Mouse (Mus musculus) ES-E14 (cell line): ENCODE measurements at regions not wholly inside any gene's neighbourhood (a gene's known extent, or its start where the extent isn't known, plus 50 kb on each side); places are given as distances from the start of the nearest gene placed in this dataset.

Experiments
- DNase-seq: peaks from one replicate; pipeline ENCODE4 v3.0.0-alpha.2; 2013; ENCODE audit warnings: low read depth, low spot score
- H3K27ac ChIP-seq: 2 replicates; pipeline ENCODE4 v1.5.1; 2012; ENCODE audit warnings: low read depth, mild to moderate bottlenecking, low read length, moderate library complexity, mixed read lengths; ENCODE audit not compliant: poor library complexity, insufficient read depth, severe bottlenecking
- H3K36me3 ChIP-seq: 2 replicates; pipeline ENCODE4 v1.6.1; 2012; ENCODE audit warnings: mild to moderate bottlenecking, low read length, moderate library complexity, mixed read lengths; ENCODE audit not compliant: control insufficient read depth, poor library complexity, insufficient read depth, severe bottlenecking
- H3K4me1 ChIP-seq, 2 experiments: fragments of 150-350 bp in 1 of 2; sonication (generic) in 1 of 2; 2 replicates each; pipeline ENCODE4 v1.6.1; 2012; ENCODE audit warnings: low read length in 2 of 2, mild to moderate bottlenecking in 1 of 2, mixed read lengths in 1 of 2; ENCODE audit not compliant: control insufficient read depth in 2 of 2, insufficient read depth in 2 of 2, poor library complexity in 1 of 2
- H3K4me3 ChIP-seq, 2 experiments: fragments of 150-350 bp in 1 of 2; sonication (generic) in 1 of 2; 2 replicates each; pipeline ENCODE4 v1.5.1; 2012; ENCODE audit warnings: low read length in 2 of 2, low read depth in 1 of 2, mild to moderate bottlenecking in 1 of 2, mixed read lengths in 1 of 2; ENCODE audit not compliant: insufficient read depth in 1 of 2, poor library complexity in 1 of 2, severe bottlenecking in 1 of 2
- H3K9ac ChIP-seq: 2 replicates; pipeline ENCODE4 v1.6.1; 2012; ENCODE audit warnings: low read depth, mild to moderate bottlenecking, low read length, mixed read lengths; ENCODE audit not compliant: poor library complexity, insufficient read depth, severe bottlenecking
- H3K9me3 ChIP-seq: fragments of 150-350 bp; sonication (generic); 2 replicates; pipeline ENCODE4 v1.6.1; 2012; ENCODE audit warnings: low read depth, mild to moderate bottlenecking, low read length; ENCODE audit not compliant: control insufficient read depth, insufficient read depth
- CHD2 ChIP-seq: IDR thresholded peaks from 2 replicates; pipeline ENCODE4 v1.6.1; 2014; ENCODE audit warnings: mild to moderate bottlenecking, low read depth, low read length, inconsistent platforms
- HCFC1 ChIP-seq: IDR thresholded peaks from 2 replicates; pipeline ENCODE4 v1.6.1; 2012; ENCODE audit warnings: low read length, inconsistent platforms, borderline replicate concordance; ENCODE audit not compliant: insufficient read depth
- MAFK ChIP-seq: IDR thresholded peaks from 2 replicates; pipeline ENCODE4 v1.6.1; 2014; ENCODE audit warnings: mild to moderate bottlenecking, low read depth, low read length, inconsistent platforms; ENCODE audit not compliant: insufficient read depth
- ZC3H11A ChIP-seq: IDR thresholded peaks from 2 replicates; pipeline ENCODE4 v1.6.1; 2012; ENCODE audit warnings: low read depth, mild to moderate bottlenecking, inconsistent platforms, low read length, borderline replicate concordance
- ZNF384 ChIP-seq: IDR thresholded peaks from 2 replicates; pipeline ENCODE4 v1.6.1; 2012; ENCODE audit warnings: low read depth, low read length, inconsistent platforms
- in situ Hi-C, 2 experiments: fragments of 600-800 bp; cut with MboI; formaldehyde crosslinking; loops; one replicate each; pipeline ENCODE4 v1.15.1; 2025; ENCODE audit warnings: low sequenced_read_pairs in 2 of 2, inconsistent platforms in 1 of 2; ENCODE audit not compliant: unreplicated experiment in 2 of 2

GRCm38 (mm10) chr13:6377919-6378318 is 170.0 kb upstream of the Pitrm1 start:
- Histone ChIP-seq H3K9me3 (no peaks in the 10 kb centered on the region), H3K9ac (no peak overlapping the region), H3K4me3 (no peak overlapping the region), H3K4me1 (no peaks in the 10 kb centered on the region), H3K36me3 (no peaks in the 10 kb centered on the region), H3K27ac (no peak overlapping the region)
- TF ChIP-seq MAFK (no peak), ZC3H11A (no peak), CHD2 (no peak), ZNF384 (no peak), HCFC1 (no peak)
- in situ Hi-C loops = no loop called here
- DNase-seq = no peak

GRCm38 (mm10) chr13:6395562-6396223 is 152.3 kb upstream of the Pitrm1 start:
- Histone ChIP-seq H3K36me3 (no peaks in the 10 kb centered on the region), H3K9me3 (no peaks in the 10 kb centered on the region), H3K27ac (no peak overlapping the region), H3K4me1 (no peaks in the 10 kb centered on the region), H3K4me3 (no peak overlapping the region), H3K9ac (no peak overlapping the region)
- in situ Hi-C loops = no loop called here
- DNase-seq = no peak
- TF ChIP-seq CHD2 = no peak
- no peak for TF ChIP-seq MAFK
- no peak for TF ChIP-seq HCFC1

- Histone ChIP-seq H3K4me3 (no peak overlapping the region), H3K9me3 (no peaks in the 10 kb centered on the region), H3K4me1 (no peaks in the 10 kb centered on the region), H3K9ac (no peak overlapping the region), H3K27ac (no peak overlapping the region), H3K36me3 (no peaks in the 10 kb centered on the region)
- TF ChIP-seq CHD2 (no peak), MAFK (no peak)
- no peak for DNase-seq
- in situ Hi-C loops = no loop called here
These were observed 150.3 kb upstream of the Pitrm1 start for GRCm38 (mm10) chr13:6397648-6398047.

GRCm38 (mm10) chr13:6431821-6432220 is 116.1 kb upstream of the Pitrm1 start:
- Histone ChIP-seq H3K4me1 (no peaks in the 10 kb centered on the region), H3K9ac (no peak overlapping the region), H3K9me3 (no peaks in the 10 kb centered on the region), H3K27ac (no peak overlapping the region), H3K4me3 (no peak overlapping the region), H3K36me3 (no peaks in the 10 kb centered on the region)
- in situ Hi-C loops = no loop called here
- DNase-seq = no peak
- TF ChIP-seq ZC3H11A (no peak), ZNF384 (no peak), HCFC1 (no peak)

GRCm38 (mm10) chr13:6446976-6447375 is 101.0 kb upstream of the Pitrm1 start:
- H3K4me1 ChIP-seq = no peaks in the 10 kb centered on the region
- H3K4me3 ChIP-seq = no peak overlapping the region
- in situ Hi-C loops = no loop called here
- no peaks in the 10 kb centered on the region for H3K9me3 ChIP-seq
- H3K36me3 ChIP-seq = no peaks in the 10 kb centered on the region
- no peak for DNase-seq
- no peak overlapping the region for H3K27ac ChIP-seq
- TF ChIP-seq ZC3H11A = no peak
- no peak for TF ChIP-seq ZNF384
- no peak for TF ChIP-seq CHD2
- TF ChIP-seq MAFK = no peak
- TF ChIP-seq HCFC1 = no peak
- H3K9ac ChIP-seq = no peak overlapping the region
